Mouse (Mus musculus) lung, adult 2 months (tissue): Measurements from ENCODE around the gene Arhgap1.

Experiments
- CTCF ChIP-seq: fragments of 200-500 bp; IDR thresholded peaks from 2 replicates; pipeline ENCODE4 v1.5.1; 2011; ENCODE audit warnings: mild to moderate bottlenecking, low read length, control low read depth; ENCODE audit not compliant: insufficient read depth
- POLR2A ChIP-seq: fragments of 200-500 bp; IDR thresholded peaks from 2 replicates; pipeline ENCODE4 v1.6.1; 2011; ENCODE audit warnings: low read depth, mild to moderate bottlenecking, control low read depth, low read length, borderline replicate concordance; ENCODE audit errors: extremely low read depth

DNA sequence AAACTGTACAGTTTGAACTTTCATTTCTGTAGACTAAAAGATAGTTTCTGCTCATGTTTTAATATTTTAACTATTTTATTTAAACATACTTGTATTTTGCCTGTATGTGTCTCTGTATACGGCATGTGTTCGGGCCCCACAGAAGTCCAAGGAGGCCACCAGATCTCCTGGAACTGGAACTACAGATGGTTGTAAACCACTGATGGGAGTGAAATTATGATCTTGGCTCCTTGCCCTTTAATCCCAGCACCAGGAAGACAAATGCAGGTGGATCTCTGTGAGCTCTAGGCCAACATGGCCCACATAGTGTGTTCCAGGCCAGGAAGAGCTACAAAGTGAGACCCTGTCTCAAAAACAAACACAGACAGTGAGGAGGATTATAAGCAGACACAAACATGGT lies 51.7 kb downstream of the Arhgap1 start:
- TF ChIP-seq CTCF (no peak), POLR2A (no peak)
